Mouse (Mus musculus) adrenal gland, postnatal 25 days (tissue): Measurements from ENCODE around the gene Ddx6. TPM values are rescaled to one million over a fixed set of nuclear protein-coding genes. Genes with fewer than 3 reads are reported as not detected.

ENCODE experiments used
- DNase-seq: peaks from one replicate; pipeline ENCODE4 v3.0.0; 2021; ENCODE audit warnings: mixed read lengths
- total RNA-seq: library from RNA; stranded (reverse); gene quantifications from 2 replicates; pipeline ENCODE4 v1.2.3, GENCODE M21; 2021

The Ddx6 gene
- total RNA-seq, 1 experiment from 2014 or later, result 145 TPM

GRCm38 (mm10) chr9:44641616-44642015 lies 36.9 kb downstream of the Ddx6 start:
- no peak for DNase-seq

DNA sequence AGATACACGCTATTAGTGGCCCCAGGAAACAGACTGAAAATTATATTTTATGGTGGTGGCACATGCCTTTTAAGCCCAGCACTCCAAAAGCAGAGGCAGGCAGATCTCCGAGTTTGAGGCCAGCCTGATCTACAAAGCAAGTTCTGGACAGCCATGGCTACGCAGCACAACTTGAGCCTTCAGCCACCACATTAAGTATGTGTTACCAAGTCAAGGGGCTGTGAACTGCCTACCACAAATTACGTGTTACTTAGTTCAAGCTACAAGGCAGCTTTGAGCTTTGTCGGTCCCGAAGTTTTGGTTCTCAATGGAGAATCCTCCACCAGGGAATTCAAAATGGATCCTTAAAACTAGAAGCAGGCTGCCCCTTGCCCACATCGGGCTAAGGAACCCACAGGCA lies 38.4 kb downstream of the Ddx6 start:
- no peak for DNase-seq

GRCm38 (mm10) chr9:44644186-44644585 lies 39.5 kb downstream of the Ddx6 start:
- DNase-seq, result no peak

DNA sequence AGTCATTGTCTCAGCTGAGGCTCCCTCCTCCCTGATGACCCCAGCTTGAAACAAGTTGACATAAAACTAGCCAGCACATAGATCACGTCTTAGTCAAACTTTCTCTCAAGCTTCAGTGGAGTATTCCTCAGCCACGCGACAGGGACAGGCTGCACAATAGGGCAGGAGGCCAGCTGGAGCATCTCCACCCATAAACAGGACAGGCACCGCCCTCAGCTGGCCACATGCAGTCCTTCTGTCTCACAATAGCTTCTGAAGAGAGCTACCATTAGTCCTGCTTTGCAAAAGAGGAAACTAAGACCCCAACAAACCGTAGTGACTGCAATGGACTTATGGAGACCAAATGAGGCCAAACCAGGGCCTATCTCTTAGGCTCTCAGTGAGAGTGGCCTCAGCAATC lies 40.8 kb downstream of the Ddx6 start:
- DNase-seq, result peak; percentile 60

DNA sequence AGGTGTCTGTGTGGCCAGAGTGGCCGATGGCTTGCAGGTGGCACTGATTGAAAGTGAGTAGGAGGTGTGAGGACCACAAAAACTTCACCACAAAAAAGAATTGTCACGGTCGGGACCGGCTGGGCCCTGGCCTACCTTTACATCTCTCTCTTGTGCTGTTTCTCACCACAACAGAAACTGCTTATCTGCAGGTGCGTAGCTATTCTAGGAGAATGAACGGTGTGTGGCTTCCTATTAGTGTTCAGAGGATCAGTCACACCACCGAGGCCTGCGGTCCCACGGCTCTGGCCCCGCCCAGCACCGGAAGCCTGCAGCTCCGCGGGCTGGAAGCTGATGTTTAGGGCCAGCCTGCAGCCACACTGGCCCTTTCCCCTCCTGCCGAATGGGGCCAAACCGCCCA lies 41.2 kb downstream of the Ddx6 start:
- DNase-seq, result no peak

DNA sequence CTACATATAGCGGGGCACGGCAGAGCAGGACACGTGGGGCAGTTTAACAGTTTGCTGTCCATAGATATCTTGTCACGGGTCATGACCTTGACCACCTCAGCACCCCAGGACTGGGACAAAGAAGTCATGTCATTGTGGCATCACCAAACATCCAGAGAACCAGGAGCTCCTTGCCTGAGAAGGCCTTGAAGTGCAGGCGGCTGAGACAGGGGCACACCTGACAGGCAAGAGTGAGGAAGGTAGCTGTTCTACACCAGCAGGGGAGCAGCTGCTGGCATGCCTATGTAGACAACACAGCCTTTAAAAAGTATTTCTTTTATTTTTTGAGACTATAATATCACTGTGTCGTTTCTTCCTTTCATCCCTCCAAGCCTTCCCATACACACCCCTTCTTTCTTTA lies 41.7 kb downstream of the Ddx6 start:
- no peak for DNase-seq

GRCm38 (mm10) chr9:44647026-44647425 lies 42.3 kb downstream of the Ddx6 start:
- DNase-seq, result no peak

GRCm38 (mm10) chr9:44647656-44648055 lies 43.0 kb downstream of the Ddx6 start:
- DNase-seq, result no peak

DNA sequence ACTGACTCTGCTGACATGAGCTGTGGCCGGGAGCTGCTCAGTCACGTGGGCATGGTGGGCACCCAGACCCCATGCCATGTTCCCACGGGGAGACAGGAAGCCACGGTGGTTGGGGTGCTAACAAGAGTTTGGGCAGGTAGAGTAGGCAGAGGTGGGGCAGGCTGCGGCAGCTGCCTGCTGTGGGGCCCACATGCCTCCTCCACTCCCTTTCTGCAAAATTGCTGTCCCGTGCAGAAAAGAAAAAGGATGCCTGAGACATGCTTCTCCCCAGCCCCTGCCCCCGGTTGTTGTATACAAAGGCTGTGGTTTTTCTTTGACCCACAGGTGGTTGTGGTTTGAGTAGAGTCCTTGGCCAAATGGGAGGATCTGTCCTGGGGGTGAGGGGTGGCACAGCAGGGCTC lies 44.2 kb downstream of the Ddx6 start:
- no peak for DNase-seq

GRCm38 (mm10) chr9:44652027-44652426 lies 47.3 kb downstream of the Ddx6 start:
- peak; percentile 82 for DNase-seq

DNA sequence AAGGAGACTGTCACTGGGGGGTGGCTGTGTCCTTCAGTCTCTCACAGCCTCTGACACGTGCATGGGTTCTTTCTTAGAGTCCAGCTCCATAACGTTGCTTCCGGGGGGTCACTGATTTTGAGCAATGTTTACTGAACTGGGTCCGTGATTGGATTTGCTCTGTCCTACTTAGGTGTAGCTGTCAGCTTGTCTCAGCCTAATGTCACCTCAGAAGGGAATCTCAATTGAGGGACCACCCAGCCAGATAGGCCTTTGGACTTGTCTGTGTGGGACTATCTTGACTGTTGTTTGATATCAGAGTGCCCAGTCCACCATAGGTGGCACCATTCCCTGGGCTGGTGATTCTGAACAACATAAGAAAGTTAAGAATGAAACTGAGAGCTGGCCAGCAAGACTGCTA lies 49.2 kb downstream of the Ddx6 start:
- no peak for DNase-seq

DNA sequence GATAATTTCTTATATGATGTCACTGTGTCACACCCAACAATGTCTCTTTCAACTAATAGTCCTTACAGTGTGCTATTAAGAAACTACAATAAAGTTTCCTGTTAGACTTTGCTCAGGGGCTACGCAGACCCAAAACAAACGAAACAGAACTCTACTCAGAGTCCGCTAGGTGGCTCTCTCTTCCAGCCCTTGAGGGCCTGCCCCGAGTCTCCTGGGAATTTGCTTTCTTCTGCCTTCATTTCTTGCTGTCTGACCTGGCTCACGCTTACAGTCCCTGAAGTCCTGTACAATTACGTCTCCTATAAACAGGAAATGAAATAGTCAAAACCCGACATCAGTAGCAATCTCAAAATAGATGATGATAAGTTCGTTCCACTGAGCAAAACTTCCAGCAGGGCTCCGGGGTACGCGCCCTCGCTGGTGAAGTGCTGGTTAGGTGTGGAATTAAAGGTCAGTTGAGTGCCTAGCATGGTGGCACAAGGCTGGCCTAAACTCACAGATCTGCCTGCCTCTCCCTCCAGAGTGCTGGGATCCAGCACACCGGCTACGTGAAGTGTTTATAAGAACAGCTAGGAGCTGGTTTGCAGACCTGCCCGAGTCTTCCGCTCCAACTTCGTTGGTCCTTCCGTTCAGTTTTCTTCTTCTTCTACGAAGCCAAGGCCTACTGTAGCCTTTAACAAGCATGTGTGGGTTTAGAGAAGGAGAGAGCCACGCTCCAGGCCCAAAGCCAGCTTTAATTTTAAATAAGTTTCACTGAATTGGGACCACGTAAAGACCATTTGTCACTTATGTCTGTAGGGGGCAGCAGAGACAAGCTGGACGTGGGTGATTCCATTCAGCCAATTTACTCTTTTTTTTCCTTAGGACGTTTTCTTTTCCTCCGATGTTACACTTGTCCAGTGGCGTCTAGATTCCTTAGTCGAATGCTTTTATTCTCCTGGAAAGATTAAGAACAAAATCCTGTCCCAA lies 50.7 kb downstream of the Ddx6 start:
- DNase-seq, result peak; percentile 44

- DNase-seq, result no peak
Measured at GRCm38 (mm10) chr9:44663706-44664105, 59.0 kb downstream of the Ddx6 start.

GRCm38 (mm10) chr9:44671416-44671815 lies 66.7 kb downstream of the Ddx6 start:
- DNase-seq, result no peak

- DNase-seq, result no peak
Measured at GRCm38 (mm10) chr9:44672291-44672865, 67.7 kb downstream of the Ddx6 start.

DNA sequence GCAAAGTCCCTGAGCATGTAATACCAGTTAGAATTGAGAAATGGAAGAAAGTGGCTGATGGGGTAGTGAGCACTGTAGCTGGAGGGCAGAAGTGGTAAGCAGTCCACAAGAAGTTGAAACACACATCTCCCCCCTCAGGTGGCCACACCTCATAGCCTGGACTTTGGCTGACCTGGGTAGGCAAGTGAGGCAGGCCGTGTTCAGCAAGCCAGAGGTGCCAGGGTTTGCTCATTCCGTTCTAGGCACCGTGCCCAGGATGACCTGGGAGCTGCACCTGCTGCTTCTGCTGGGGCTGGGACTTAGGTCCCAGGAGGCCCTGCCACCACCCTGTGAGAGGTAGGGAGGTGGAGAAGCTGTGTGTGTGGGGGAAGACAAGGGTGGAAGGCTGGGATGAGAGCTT lies 68.3 kb downstream of the Ddx6 start, which contains the start of gene Treh:
Gene Treh, plus strand, starts transcription at position 229 of the 400 bp plus-strand sequence.
- no peak for DNase-seq

GRCm38 (mm10) chr9:44678288-44678871 lies 73.7 kb downstream of the Ddx6 start:
- DNase-seq, result no peak

DNA sequence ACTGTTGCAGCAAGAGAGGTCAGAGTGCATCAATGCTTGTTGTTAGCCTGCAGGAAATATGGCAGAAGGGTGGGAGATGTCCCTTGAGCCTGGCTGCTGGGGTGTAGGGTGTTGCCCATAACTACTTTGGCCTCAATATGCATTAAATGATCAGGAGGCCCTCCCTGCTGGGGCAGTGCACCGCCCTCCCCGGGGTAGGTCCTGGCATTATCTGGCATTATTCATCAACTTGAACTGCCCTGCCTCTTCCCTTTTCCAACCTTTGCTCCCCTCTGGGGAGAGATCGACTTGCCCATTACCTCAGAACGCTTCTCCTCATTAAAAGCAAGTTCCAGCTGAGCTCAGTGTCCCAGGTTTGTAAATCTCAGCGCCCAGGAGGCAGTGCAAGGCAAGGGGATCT lies 74.9 kb downstream of the Ddx6 start:
- no peak for DNase-seq

DNA sequence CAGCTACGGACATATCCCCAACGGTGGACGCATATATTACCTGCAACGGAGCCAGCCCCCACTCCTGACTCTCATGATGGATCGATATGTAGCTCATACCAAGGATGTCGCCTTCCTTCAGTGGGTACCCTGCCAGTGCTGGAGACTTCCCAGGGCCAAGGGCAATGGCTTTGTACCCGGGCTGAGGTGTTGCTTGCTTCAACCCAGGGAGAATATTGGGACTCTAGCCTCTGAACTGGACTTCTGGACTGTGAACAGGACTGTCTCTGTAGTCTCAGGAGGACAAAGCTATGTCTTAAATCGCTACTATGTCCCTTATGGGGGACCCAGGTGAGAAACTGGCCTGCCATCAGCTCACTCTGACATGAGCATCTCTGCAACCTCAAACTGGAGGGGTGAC lies 78.4 kb downstream of the Ddx6 start:
- DNase-seq, result no peak

GRCm38 (mm10) chr9:44685346-44686330 lies 80.9 kb downstream of the Ddx6 start:
- DNase-seq, result peak; percentile 74

GRCm38 (mm10) chr9:44686638-44687037 lies 81.9 kb downstream of the Ddx6 start:
- no peak for DNase-seq

DNA sequence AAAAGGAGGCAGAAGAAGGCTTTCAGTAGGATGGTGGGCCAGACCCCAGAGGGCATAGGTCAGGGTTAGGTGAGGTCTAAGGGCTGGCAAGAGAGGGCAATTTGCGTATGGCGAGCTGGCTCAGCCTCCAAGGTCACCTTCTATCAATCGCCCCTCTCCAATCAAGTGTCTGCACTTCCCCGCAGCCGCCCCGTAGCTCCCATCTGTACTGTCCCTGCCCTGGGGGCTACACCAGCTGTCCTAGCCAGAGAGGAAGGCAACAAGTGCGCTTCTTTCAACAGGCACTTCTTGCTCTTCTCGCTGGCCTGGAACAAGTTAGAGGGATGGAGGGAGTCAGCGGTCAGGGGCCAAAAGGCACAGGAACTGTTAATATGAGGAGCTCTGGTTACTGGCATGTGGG lies 83.3 kb downstream of the Ddx6 start:
- DNase-seq, result no peak
